Mouse (Mus musculus) C2C12 (cell line): ENCODE measurements around the gene Cldn4. TPM values are rescaled to one million over a fixed set of nuclear protein-coding genes. Genes with fewer than 3 reads are reported as not detected.
A peak's percentile ranks its signal among the peaks of the same experiment; 100 is the strongest.

Experiments used
- H3K27me3 ChIP-seq: one replicate; pipeline ENCODE4 v1.6.1; 2011; ENCODE audit not compliant: control insufficient read depth, insufficient read depth, insufficient read length
- H3K36me3 ChIP-seq: one replicate; pipeline ENCODE4 v1.6.1; 2011; ENCODE audit not compliant: control insufficient read depth, insufficient read depth
- H3K4me3 ChIP-seq: one replicate; pipeline ENCODE4 v1.5.1; 2011; ENCODE audit warnings: mild to moderate bottlenecking, control low read depth; ENCODE audit not compliant: poor library complexity, insufficient read depth, severe bottlenecking
- H3K79me2 ChIP-seq: one replicate; pipeline ENCODE4 v1.6.1; 2011; ENCODE audit not compliant: control insufficient read depth, insufficient read depth
- H3K79me3 ChIP-seq: one replicate; pipeline ENCODE4 v1.6.1; 2011; ENCODE audit warnings: low read depth, control low read depth
- H3ac ChIP-seq: one replicate; pipeline ENCODE3; 2011; ENCODE audit warnings: low read depth; ENCODE audit not compliant: control insufficient read depth, insufficient read length
- CEBPB ChIP-seq: IDR thresholded peaks from one replicate; pipeline ENCODE4 v1.6.1; 2011; ENCODE audit warnings: low read depth, mild to moderate bottlenecking, control low read depth, moderate library complexity
- CTCF ChIP-seq: IDR thresholded peaks from one replicate; pipeline ENCODE4 v1.5.1; 2011; ENCODE audit not compliant: control insufficient read depth, insufficient read depth, insufficient read length
- FOSL1 ChIP-seq: IDR thresholded peaks from one replicate; pipeline ENCODE4 v1.8.0; 2011; ENCODE audit warnings: mild to moderate bottlenecking, low read length; ENCODE audit not compliant: poor library complexity, insufficient read depth, severe bottlenecking
- MAX ChIP-seq: IDR thresholded peaks from one replicate; pipeline ENCODE4 v1.6.1; 2011; ENCODE audit warnings: mild to moderate bottlenecking, control low read depth
- MYOD1 ChIP-seq: IDR thresholded peaks from one replicate; pipeline ENCODE4 v1.6.1; 2011; ENCODE audit warnings: low read depth; ENCODE audit not compliant: control insufficient read depth, insufficient read length
- MYOG ChIP-seq: IDR thresholded peaks from one replicate; pipeline ENCODE4 v1.6.1; 2011; ENCODE audit not compliant: control insufficient read depth, insufficient read length; ENCODE audit errors: extremely low read depth
- USF1 ChIP-seq: IDR thresholded peaks from one replicate; pipeline ENCODE4 v1.6.1; 2011; ENCODE audit warnings: low read depth, mild to moderate bottlenecking, control low read depth, moderate library complexity
- long read RNA-seq, 2 experiments: library from polyadenylated mRNA; unstranded; transcript quantifications; one replicate each; pipeline ENCODE4 v2.0.0; 2019 to 2020
- polyA plus RNA-seq: library from polyadenylated mRNA; unstranded; fragments of >200 nt; fragmentation: generic; extraction: Trizol; gene quantifications from one replicate; pipeline ENCODE4 v1.2.1, GENCODE M21; 2012; ENCODE audit warnings: missing spikeins

Gene Cldn4
- polyA plus RNA-seq = 0.04 TPM
- long read RNA-seq, experiment 1 = 0 reads
- long read RNA-seq, experiment 2 = 0 reads

GRCm38 (mm10) chr5:134946857-134947255 lies at the start of gene Cldn4:
Gene Cldn4 (minus strand): TSS chr5:134946934.
- Histone ChIP-seq H3K36me3 (no peaks in the 10 kb centered on the region), H3K79me2 (no peaks in the 10 kb centered on the region), H3K27me3 (no peaks in the 10 kb centered on the region), H3K4me3 (no peak within 1 kb of the TSS), H3ac (no peak within 1 kb of the TSS), H3K79me3 (no peaks in the 10 kb centered on the region)
- no peak for TF ChIP-seq FOSL1
- no peak for TF ChIP-seq CEBPB
- TF ChIP-seq MAX = no peak
- no peak for TF ChIP-seq CTCF
- no peak for TF ChIP-seq USF1
- no peak for TF ChIP-seq MYOG
- TF ChIP-seq MYOD1 = no peak

- Histone ChIP-seq H3K27me3 (peaks cover 13% of the 10 kb centered on the region), H3K79me3 (no peaks in the 10 kb centered on the region), H3ac (no peak overlapping the region), H3K36me3 (no peaks in the 10 kb centered on the region), H3K79me2 (no peaks in the 10 kb centered on the region), H3K4me3 (no peak overlapping the region)
- no peak for TF ChIP-seq CEBPB
- no peak for TF ChIP-seq USF1
- TF ChIP-seq CTCF = no peak
- TF ChIP-seq FOSL1 = no peak
Observed at GRCm38 (mm10) chr5:134992566-134992965, 45.8 kb upstream of the Cldn4 start.

DNA sequence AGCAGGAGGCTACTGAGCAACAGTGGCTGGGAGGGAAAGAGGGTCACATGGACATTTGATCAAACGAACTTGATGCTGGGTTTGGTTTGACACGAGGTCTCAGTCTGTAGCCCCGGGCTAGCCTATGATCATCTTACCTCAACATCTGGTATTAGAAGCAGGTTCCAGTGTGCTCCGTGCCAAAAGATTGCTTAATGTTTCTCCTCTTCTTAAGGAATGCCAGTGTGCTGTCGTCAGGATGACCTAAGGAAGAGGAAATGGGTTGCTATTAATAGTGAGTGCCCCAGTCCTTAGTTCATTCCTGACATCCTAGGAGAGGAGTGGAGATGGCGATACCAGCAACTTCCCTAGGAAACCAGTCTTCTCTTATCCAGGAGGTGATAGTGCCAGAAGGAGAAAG lies 43.0 kb upstream of the Cldn4 start:
- peaks cover 26% of the 10 kb centered on the region for H3K27me3 ChIP-seq
- H3K79me2 ChIP-seq = no peaks in the 10 kb centered on the region
- TF ChIP-seq CEBPB (peak; percentile 65), MYOG (no peak), USF1 (no peak), FOSL1 (no peak)

DNA sequence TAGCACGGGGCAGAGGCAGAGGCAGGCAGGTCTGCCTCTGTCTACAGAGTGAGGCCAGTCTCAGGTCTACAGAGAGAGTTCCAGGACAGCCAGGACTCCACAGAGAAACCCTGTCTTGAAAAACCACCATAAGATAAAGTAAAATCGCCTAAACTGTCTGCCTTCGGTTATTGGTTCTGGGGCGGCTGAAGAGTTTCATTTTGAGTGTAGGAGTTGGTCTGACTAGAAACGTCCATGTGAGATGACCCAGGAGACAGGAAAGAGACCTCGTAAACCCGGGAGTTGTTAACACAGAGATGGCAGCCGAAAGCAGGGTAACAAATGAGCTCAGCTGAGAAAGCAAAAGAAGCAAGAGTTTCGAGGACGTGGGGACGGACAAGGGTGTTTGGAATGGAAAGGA lies 42.4 kb upstream of the Cldn4 start:
- no peaks in the 10 kb centered on the region for H3K36me3 ChIP-seq
- no peak overlapping the region for H3K4me3 ChIP-seq
- H3K27me3 ChIP-seq = peaks cover 26% of the 10 kb centered on the region
- TF ChIP-seq MYOG (no peak), MYOD1 (no peak), MAX (no peak), CTCF (no peak), CEBPB (no peak)
- no peaks in the 10 kb centered on the region for H3K79me3 ChIP-seq
- H3ac ChIP-seq = no peak overlapping the region
- no peaks in the 10 kb centered on the region for H3K79me2 ChIP-seq

More for the DNA sequence above, 43.0 kb upstream of the Cldn4 start:
- no peak overlapping the region for H3ac ChIP-seq
- H3K79me3 ChIP-seq = no peaks in the 10 kb centered on the region
- no peak overlapping the region for H3K4me3 ChIP-seq
- H3K36me3 ChIP-seq = no peaks in the 10 kb centered on the region

DNA sequence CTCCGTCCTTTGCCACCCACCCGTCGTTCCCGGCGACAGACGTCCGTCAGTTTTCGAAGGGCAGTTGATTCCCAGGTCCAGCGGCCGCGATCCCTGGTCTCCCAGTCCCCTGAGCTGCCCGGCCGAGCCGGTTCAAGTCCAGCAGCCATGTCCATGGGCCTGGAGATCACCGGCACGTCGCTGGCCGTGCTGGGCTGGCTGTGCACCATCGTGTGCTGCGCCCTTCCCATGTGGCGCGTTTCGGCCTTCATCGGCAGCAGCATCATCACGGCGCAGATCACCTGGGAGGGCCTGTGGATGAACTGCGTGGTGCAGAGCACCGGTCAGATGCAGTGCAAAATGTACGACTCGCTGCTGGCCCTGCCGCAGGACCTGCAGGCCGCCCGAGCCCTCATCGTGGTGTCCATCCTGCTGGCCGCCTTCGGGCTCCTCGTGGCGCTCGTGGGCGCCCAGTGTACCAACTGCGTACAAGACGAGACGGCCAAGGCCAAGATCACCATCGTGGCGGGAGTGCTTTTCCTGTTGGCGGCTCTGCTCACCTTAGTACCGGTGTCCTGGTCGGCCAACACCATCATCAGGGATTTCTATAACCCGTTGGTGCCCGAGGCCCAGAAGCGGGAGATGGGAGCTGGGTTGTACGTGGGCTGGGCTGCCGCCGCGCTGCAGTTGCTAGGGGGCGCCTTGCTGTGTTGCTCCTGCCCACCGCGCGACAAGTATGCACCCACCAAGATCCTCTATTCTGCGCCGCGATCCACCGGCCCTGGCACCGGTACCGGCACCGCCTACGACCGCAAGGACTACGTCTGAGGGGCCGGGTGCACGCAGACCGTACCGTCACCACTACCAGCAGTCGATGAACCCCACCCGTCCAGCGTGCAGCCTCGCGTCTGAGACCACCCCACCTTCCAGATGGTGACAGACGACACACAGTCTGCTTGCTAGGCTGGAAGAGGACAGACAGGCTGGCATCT lies 39.8 kb upstream of the Cldn4 start:
- TF ChIP-seq MAX (no peak), CEBPB (no peak), MYOD1 (no peak), CTCF (no peak), MYOG (no peak)
- Histone ChIP-seq H3ac (no peak overlapping the region), H3K4me3 (no peak overlapping the region), H3K79me2 (no peaks in the 10 kb centered on the region), H3K27me3 (peaks cover 26% of the 10 kb centered on the region), H3K79me3 (no peaks in the 10 kb centered on the region), H3K36me3 (no peaks in the 10 kb centered on the region)
